Mouse (Mus musculus) adrenal gland, adult 8-10 months (tissue): ENCODE measurements around the gene Ahdc1. TPM values are rescaled to one million over a fixed set of nuclear protein-coding genes. Genes with fewer than 3 reads are reported as not detected.
A peak's percentile ranks its signal among the peaks of the same experiment; 100 is the strongest.
"Not testable (repeated sequence)": the region's sequence is repeated elsewhere in the genome, so short reads cannot be mapped to it uniquely, and the experiment has no call there.

Source experiments
- DNase-seq: peaks from one replicate; pipeline ENCODE4 v3.0.0; 2022
- total RNA-seq, 4 experiments: library from RNA; stranded (reverse); gene quantifications; 2 replicates each; pipeline ENCODE4 v1.2.4; 2022

Ahdc1 gene
- total RNA-seq, 4 experiments from 2014 or later, result 72.0 to 109 (median 82.9) TPM

- no peak for DNase-seq
Observed at GRCm38 (mm10) chr4:132993553-132993952, 17.5 kb upstream of the Ahdc1 start.

- no peak for DNase-seq
Observed at GRCm38 (mm10) chr4:132997469-132998237, 13.4 kb upstream of the Ahdc1 start.

DNA sequence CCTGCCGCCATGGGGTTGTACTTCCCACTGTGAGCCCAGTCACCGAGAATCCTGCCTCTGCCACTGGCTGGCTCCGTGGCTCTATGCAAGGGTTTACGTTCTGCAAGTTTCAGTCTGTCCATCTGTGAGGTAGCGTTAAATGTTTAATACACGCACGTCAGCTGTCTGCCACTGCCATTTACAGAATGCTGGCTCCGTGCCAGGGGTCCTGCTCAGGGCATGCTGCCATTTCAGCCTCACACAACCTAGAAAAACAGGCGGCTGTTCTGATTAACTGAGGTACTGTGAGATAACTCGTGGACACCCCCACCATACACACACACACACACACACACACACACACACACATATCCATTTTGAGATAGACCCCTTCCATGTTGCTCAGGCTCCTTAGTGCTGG, 8.2 kb upstream of the Ahdc1 start:
- no peak for DNase-seq

GRCm38 (mm10) chr4:133003316-133004018, 7.6 kb upstream of the Ahdc1 start:
- DNase-seq, result no peak

DNA sequence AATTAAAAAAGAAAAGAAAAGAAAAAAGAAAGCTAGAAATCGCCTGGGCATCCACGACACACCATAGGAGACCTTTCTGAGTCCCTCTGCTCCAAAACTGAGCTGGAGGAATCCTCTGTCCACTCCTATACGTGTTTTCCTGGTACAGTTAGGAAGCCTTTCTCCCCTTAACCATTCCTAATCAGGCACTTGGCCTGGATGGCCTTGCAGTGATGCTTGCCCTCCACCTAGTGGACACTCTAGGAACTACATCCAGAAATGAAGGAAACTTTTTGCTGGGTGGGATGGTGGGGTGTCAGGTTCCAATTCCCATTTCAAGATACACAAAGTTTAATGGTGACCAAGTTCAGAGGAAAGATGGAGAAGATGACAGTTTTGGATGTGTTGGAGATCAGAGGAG, 5.8 kb upstream of the Ahdc1 start:
- DNase-seq, result peak; percentile 68

DNA sequence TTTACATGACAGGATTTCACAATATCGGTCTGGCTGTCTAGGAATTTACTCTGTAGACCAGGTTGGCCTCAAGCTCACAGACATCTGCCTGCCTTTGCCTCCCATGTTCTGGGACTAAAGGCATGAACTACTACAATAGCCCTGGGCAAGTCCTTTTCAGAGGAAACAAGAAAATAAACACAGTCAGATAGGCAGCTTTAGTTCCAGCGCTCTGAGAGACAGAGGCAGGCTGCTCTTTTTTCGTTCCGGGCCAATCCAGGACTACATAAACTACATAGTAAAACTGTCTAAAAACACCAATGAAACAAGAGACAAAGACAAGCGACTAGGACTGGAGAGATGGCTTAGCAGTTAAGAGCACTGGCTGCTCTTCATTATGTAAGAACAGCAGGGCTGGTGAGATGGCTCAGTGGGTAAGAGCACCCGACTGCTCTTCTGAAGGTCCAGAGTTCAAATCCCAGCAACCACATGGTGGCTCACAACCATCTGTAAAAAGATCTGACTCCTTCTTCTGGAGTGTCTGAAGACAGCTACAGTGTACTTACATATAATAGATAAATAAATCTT, 5.1 kb upstream of the Ahdc1 start:
- not testable (repeated sequence) for DNase-seq

- DNase-seq, result no peak
Observed at GRCm38 (mm10) chr4:133007513-133008380, 3.3 kb upstream of the Ahdc1 start.

DNA sequence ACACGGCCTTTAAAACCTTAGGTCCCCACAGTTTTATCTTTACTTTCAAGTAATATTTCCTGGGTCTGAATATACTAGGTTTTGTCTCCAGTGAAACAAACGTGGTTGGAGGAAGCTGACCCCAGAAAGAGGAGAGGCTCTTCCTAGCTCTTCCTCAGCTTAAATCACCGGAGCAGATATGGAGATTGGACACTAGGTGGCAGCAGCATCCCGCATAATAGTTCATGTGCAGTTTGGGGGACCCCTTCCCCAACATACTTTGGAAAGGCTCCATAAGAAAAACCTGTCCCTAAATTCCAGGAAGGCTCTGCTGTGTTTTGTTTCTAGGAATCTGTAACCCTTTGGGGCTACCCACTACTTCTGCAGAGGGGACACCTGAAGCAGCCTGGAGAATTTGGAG, 1.9 kb upstream of the Ahdc1 start:
- DNase-seq, result no peak

DNA sequence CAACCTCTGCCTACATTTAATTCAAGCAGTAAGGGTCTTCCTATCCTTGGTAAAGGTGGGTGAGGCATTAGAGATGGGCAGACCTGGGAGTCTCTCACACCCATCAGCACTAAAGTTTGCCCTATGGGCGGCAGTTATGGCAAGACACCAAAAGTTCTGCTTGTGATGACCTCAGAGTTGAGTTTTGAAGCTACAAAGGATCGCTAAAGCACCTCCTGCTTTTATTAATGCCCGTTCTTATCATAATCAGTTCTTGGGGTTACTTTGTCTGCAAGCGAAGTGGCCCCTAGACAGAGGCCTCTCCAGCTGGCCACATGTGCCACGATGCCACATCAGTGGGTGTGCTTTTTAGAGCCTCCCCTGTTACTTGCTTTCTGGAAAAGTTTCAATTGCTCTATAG, 1.4 kb upstream of the Ahdc1 start:
- no peak for DNase-seq

- no peak for DNase-seq
Observed at GRCm38 (mm10) chr4:133010611-133011010, 449 bp upstream of the Ahdc1 start.

DNA sequence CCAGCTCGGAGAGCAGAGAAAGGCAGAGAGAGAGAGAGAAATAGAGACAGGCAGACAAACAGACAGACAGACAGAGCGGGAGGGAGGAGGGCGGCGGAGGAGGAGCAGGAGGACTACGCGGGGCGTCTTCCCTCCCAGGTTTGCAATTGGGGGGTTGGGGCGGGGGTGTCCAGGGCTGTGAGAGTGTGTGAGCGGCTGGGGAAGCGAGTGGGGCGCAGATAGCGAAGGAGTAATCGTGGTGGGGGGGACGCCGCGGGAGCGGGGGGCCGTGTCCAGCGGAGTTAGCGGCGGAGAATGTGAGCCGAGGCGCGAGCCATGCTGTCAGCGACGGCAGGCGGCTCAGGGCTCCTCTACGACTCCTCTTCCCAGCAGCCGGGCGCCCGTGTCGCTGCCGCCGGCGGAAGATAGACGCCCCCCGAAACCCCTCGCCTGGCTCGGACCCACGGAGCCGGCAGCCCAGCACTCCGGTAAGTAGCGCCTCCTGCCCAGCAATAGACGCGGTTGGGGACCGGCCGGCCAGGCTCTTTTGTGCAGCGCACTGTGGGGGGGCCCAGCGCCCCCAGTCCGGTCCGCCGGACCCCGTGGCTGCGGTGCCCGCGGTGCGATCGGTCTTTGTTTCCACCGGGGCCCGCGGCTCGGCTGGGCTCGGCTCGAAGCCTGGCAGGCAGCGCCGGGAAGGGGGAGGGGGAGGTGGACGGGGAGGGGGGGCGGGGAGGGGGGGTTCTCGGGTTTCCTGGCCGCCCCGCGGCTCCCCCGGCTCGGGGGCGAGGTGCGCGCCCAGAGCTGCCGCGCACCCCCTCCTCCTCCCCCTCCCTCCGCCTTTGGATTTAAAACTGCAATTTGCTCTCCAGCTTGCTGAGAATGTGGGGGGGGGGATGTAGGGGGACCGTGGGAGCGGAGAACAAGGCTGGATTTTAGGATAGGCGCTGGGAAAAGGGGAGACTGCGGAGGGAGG, 1.0 kb downstream of the Ahdc1 start:
- no peak for DNase-seq

DNA sequence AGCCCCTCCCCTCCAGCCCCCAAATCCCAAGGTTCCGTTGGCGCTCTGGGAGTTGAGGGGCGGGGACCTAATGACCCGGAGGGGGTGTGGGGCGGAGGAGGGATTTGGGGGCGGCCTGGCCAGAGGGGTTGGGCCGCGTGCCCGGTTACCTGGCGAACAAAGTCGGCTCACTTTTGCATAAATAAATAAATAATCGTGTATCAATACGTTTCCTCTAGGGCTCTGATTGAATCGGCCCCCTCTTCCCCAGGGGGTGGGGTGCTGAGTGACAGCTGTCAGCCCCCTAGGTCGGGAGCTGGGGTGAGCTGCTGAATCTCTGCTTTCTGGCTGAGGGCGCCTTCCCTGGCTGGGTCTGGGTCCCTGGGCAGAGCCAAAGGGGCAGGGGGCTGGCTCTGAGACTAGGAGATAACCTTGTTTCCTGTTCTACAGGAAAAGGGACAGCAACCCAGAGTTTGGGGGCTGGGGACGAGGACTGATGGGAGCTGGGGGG, 1.8 kb downstream of the Ahdc1 start:
- no peak for DNase-seq

GRCm38 (mm10) chr4:133013266-133013891, 2.3 kb downstream of the Ahdc1 start:
- DNase-seq, result no peak

GRCm38 (mm10) chr4:133014088-133014487, 3.0 kb downstream of the Ahdc1 start:
- DNase-seq, result no peak

DNA sequence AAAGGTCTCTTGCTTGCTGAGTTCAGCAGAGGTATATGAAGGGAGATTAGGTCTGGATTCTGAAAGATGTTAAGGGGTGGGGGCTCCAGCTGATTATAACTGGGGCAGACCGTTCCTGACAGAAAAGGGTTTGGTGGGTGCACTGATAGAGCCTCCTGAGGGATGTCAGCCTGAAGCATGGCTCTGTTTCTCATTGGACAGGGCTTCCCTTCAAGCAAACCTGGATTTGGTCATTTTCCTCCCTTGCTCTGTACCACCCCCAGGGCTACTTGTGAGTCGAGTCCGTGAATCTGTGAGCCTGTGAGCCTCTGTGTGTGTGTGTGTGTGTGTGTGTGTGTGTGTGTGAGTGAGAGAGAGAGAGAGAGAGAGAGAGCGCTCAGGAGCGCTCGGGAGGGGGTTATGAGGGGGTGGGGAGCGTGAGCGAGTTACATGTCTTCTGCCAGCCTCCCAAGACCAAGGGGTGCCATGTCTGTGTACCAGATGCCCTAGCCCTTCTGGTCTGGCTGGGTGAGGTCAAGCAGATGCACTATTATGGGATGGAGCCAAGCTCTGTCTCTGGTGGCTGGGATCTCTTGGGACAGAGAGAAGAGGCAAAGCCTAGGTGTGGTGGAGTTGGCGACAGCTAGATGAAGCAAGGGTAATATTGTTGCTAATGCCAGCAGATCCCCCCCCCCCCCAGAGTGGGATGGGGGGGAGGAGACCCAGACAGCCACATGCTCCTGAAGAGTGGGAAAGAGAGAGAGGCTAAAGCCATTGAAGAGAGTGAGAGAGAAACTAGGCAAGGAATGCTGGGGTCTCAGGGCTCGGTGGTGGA, 4.0 kb downstream of the Ahdc1 start:
- no peak for DNase-seq

GRCm38 (mm10) chr4:133015710-133016651, 4.9 kb downstream of the Ahdc1 start:
- DNase-seq, result no peak

DNA sequence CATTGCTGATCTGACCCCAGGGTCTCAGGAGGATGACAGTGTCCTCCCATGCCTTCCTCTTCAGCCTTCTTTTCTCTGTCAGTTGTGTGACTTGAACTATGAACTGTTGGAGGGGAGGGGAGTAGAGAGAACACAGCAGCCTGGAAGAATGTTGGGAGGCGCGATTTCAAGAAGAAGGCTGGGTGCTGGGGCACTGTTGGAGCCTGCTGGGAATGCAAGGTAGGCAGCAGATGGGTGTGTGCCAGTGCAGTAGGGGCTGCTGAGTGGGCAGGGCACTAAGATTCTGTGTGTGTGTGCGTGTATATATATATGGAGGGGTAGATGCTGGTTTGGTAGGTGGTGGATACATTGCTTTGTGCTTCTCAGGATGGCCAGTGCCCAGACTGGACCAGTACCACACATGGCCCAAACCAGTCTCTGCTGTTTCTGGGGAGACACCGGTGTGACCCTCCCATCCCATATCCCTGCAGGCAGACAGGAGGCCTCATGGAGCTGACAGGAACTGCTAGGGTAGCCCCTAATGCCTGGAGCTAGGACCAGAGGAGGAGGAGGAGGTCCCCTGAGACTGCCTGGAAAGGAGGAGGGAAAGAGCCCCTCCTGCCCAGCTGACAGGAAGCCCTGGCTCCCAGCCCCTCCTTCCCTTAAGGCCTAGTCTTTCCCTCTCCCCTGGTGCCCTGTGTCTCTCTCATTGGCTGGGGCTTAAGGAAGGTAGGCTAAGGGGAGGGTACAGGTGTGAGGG, 5.8 kb downstream of the Ahdc1 start:
- no peak for DNase-seq
